Mouse (Mus musculus) midbrain, embryonic 12.5 days (tissue): ENCODE results near the gene Sh3bp2. TPM values are rescaled to one million over a fixed set of nuclear protein-coding genes. Genes with fewer than 3 reads are reported as not detected.
A peak's percentile ranks its signal among the peaks of the same experiment; 100 is the strongest.

Experiments
- ATAC-seq: fragments of 200-750 bp; cut with Nextera tagmentation; 2 replicates; pipeline ENCODE4 v1.8.0; 2017; ENCODE audit warnings: low read depth, moderate TSS enrichment, moderate library complexity; ENCODE audit not compliant: low FRiP score
- H3K27ac ChIP-seq: fragments of 300-500 bp; sonication (generic); replicated peaks from 2 replicates; pipeline ENCODE4 v1.5.1; 2016; ENCODE audit warnings: mild to moderate bottlenecking
- H3K27me3 ChIP-seq: fragments of 300-500 bp; sonication (generic); 2 replicates; pipeline ENCODE4 v1.6.1; 2016; ENCODE audit warnings: mild to moderate bottlenecking
- H3K36me3 ChIP-seq: fragments of 300-500 bp; sonication (generic); 2 replicates; pipeline ENCODE4 v1.6.1; 2016
- H3K4me1 ChIP-seq: fragments of 300-500 bp; sonication (generic); 2 replicates; pipeline ENCODE4 v1.6.1; 2016
- H3K4me2 ChIP-seq: fragments of 300-500 bp; sonication (generic); replicated peaks from 2 replicates; pipeline ENCODE4 v1.6.1; 2016; ENCODE audit warnings: mild to moderate bottlenecking, moderate library complexity
- H3K4me3 ChIP-seq: fragments of 300-500 bp; sonication (generic); 2 replicates; pipeline ENCODE4 v1.5.1; 2016; ENCODE audit warnings: mild to moderate bottlenecking
- H3K9ac ChIP-seq: fragments of 300-500 bp; sonication (generic); replicated peaks from 2 replicates; pipeline ENCODE4 v1.6.1; 2016; ENCODE audit warnings: mild to moderate bottlenecking, moderate library complexity
- H3K9me3 ChIP-seq: fragments of 300-500 bp; sonication (generic); 2 replicates; pipeline ENCODE4 v1.6.1; 2016; ENCODE audit warnings: mild to moderate bottlenecking
- WGBS: fragments of 180-500 bp; shearing (Covaris S2); methylation state at CpG from one replicate; pipeline ENCODE4 v1.1.7; 2016; 5-methylcytosine and 5-hydroxymethylcytosine counted together
- polyA plus RNA-seq: library from polyadenylated mRNA; unstranded; fragments of >200 nt; fragmentation: Nextera tagmentation; extraction: Ambion mirVana; gene quantifications from 2 replicates; pipeline ENCODE4 v1.2.1, GENCODE M21; 2016

Gene Sh3bp2
- polyA plus RNA-seq, 1 experiment from 2014 or later = 13.5 TPM

- Histone ChIP-seq H3K4me2 (peak within 1 kb of the TSS; percentile 97), H3K4me1 (peaks cover 7% of the 10 kb centered on the region; the same call in 1 of the 2 replicates), H3K36me3 (no peaks in the 10 kb centered on the region), H3K9ac (peak within 1 kb of the TSS; percentile 78), H3K27ac (no peak within 1 kb of the TSS), H3K4me3 (peak within 1 kb of the TSS; percentile 66), H3K27me3 (peaks cover 27% of the 10 kb centered on the region), H3K9me3 (no peaks in the 10 kb centered on the region)
- ATAC-seq = peak; percentile 95
- WGBS = under 1% methylated on average over 55 of the region's 64 CpGs
These were observed 12.0 kb upstream of the Sh3bp2 start, which contains the start of gene Tnip2 for GRCm38 (mm10) chr5:34513466-34514217. Gene Tnip2, minus strand, starts transcription at chr5:34513991.

- H3K9me3 ChIP-seq = no peaks in the 10 kb centered on the region
- H3K27me3 ChIP-seq = peaks cover 27% of the 10 kb centered on the region
- peak; percentile 61; the same call in 1 of the 2 replicates for ATAC-seq
- no peaks in the 10 kb centered on the region for H3K36me3 ChIP-seq
- peaks cover 7% of the 10 kb centered on the region; the same call in 1 of the 2 replicates for H3K4me1 ChIP-seq
- no peak overlapping the region for H3K27ac ChIP-seq
- WGBS = 35% methylated on average over 7 of the region's 7 CpGs
- peak overlapping the region; percentile 66 for H3K4me3 ChIP-seq
- no peak overlapping the region for H3K9ac ChIP-seq
- H3K4me2 ChIP-seq = peak overlapping the region; percentile 97
These were observed 11.4 kb upstream of the Sh3bp2 start for GRCm38 (mm10) chr5:34514218-34514566.

GRCm38 (mm10) chr5:34515096-34515495 lies 10.5 kb upstream of the Sh3bp2 start:
- Histone ChIP-seq H3K27ac (no peak overlapping the region), H3K9me3 (no peaks in the 10 kb centered on the region), H3K36me3 (no peaks in the 10 kb centered on the region), H3K4me3 (no peak overlapping the region), H3K9ac (no peak overlapping the region), H3K4me2 (no peak overlapping the region), H3K27me3 (peaks cover 27% of the 10 kb centered on the region), H3K4me1 (peaks cover 7% of the 10 kb centered on the region; the same call in 1 of the 2 replicates)
- no peak for ATAC-seq

GRCm38 (mm10) chr5:34517913-34518312 lies 7.7 kb upstream of the Sh3bp2 start:
- H3K27me3 ChIP-seq = peaks cover 17% of the 10 kb centered on the region
- no peak overlapping the region for H3K27ac ChIP-seq
- peaks cover 7% of the 10 kb centered on the region; the same call in 1 of the 2 replicates for H3K4me1 ChIP-seq
- WGBS = 20% methylated on average over 3 of the region's 3 CpGs
- no peak for ATAC-seq
- no peaks in the 10 kb centered on the region for H3K9me3 ChIP-seq
- H3K9ac ChIP-seq = no peak overlapping the region
- H3K4me3 ChIP-seq = no peak overlapping the region
- no peak overlapping the region for H3K4me2 ChIP-seq
- H3K36me3 ChIP-seq = no peaks in the 10 kb centered on the region

- H3K4me1 ChIP-seq = no peaks in the 10 kb centered on the region
- no peaks in the 10 kb centered on the region for H3K9me3 ChIP-seq
- no peak for ATAC-seq
- peaks cover 8% of the 10 kb centered on the region; the same call in 1 of the 2 replicates for H3K27me3 ChIP-seq
- no peak overlapping the region for H3K27ac ChIP-seq
- H3K9ac ChIP-seq = no peak overlapping the region
- H3K36me3 ChIP-seq = no peaks in the 10 kb centered on the region
- no peak overlapping the region for H3K4me3 ChIP-seq
- H3K4me2 ChIP-seq = no peak overlapping the region
- 82% methylated on average over 9 of the region's 9 CpGs for whole genome bisulfite sequencing
These were observed 6.2 kb upstream of the Sh3bp2 start for GRCm38 (mm10) chr5:34519389-34519910.

- Histone ChIP-seq H3K9ac (no peak overlapping the region), H3K9me3 (no peaks in the 10 kb centered on the region), H3K27ac (no peak overlapping the region), H3K36me3 (no peaks in the 10 kb centered on the region), H3K4me1 (no peaks in the 10 kb centered on the region), H3K27me3 (peaks cover 2% of the 10 kb centered on the region; the same call in 1 of the 2 replicates), H3K4me2 (no peak overlapping the region), H3K4me3 (no peak overlapping the region)
- no peak for ATAC-seq
- 74% methylated on average over 11 of the region's 11 CpGs for WGBS
These were observed 5.0 kb upstream of the Sh3bp2 start for GRCm38 (mm10) chr5:34520458-34521209.

GRCm38 (mm10) chr5:34521337-34521736 lies 4.3 kb upstream of the Sh3bp2 start:
- Histone ChIP-seq H3K4me1 (no peaks in the 10 kb centered on the region), H3K9me3 (no peaks in the 10 kb centered on the region), H3K27ac (no peak overlapping the region), H3K9ac (no peak overlapping the region), H3K36me3 (no peaks in the 10 kb centered on the region), H3K27me3 (peaks cover 9% of the 10 kb centered on the region), H3K4me2 (no peak overlapping the region), H3K4me3 (no peak overlapping the region)
- ATAC-seq = no peak
- WGBS = 84% methylated on average over 3 of the region's 3 CpGs

GRCm38 (mm10) chr5:34523958-34524485 lies 1.6 kb upstream of the Sh3bp2 start:
- no peak for ATAC-seq
- 55% methylated on average over 4 of the region's 4 CpGs for WGBS
- H3K27ac ChIP-seq = no peak overlapping the region
- no peak overlapping the region for H3K9ac ChIP-seq
- H3K9me3 ChIP-seq = no peaks in the 10 kb centered on the region
- no peaks in the 10 kb centered on the region for H3K36me3 ChIP-seq
- no peaks in the 10 kb centered on the region for H3K4me1 ChIP-seq
- no peak overlapping the region for H3K4me2 ChIP-seq
- H3K27me3 ChIP-seq = peaks cover 20% of the 10 kb centered on the region
- H3K4me3 ChIP-seq = no peak overlapping the region

GRCm38 (mm10) chr5:34524511-34524910 lies 1.1 kb upstream of the Sh3bp2 start:
- ATAC-seq = no peak
- no peaks in the 10 kb centered on the region for H3K9me3 ChIP-seq
- H3K9ac ChIP-seq = no peak overlapping the region
- no peak overlapping the region for H3K4me2 ChIP-seq
- H3K36me3 ChIP-seq = no peaks in the 10 kb centered on the region
- H3K4me3 ChIP-seq = no peak overlapping the region
- H3K27me3 ChIP-seq = peaks cover 20% of the 10 kb centered on the region
- no peaks in the 10 kb centered on the region for H3K4me1 ChIP-seq
- H3K27ac ChIP-seq = no peak overlapping the region

- Histone ChIP-seq H3K4me2 (peak overlapping the region; percentile 65; the same call in 1 of the 2 replicates), H3K4me1 (no peaks in the 10 kb centered on the region), H3K27ac (no peak overlapping the region), H3K36me3 (no peaks in the 10 kb centered on the region), H3K9me3 (no peaks in the 10 kb centered on the region), H3K9ac (0 out of 2 replicates have a peak overlapping the region, but pooled peaks have one; percentile 56), H3K27me3 (peaks cover 20% of the 10 kb centered on the region), H3K4me3 (no peak overlapping the region)
- no peak for ATAC-seq
- 35% methylated on average over 5 of the region's 5 CpGs for WGBS
These were observed 788 bp downstream of the Sh3bp2 start for GRCm38 (mm10) chr5:34526477-34526775.

GRCm38 (mm10) chr5:34527352-34527751 lies 1.7 kb downstream of the Sh3bp2 start:
- Histone ChIP-seq H3K9me3 (no peaks in the 10 kb centered on the region), H3K36me3 (no peaks in the 10 kb centered on the region), H3K27me3 (peaks cover 20% of the 10 kb centered on the region), H3K4me3 (no peak overlapping the region), H3K9ac (no peak overlapping the region), H3K4me1 (no peaks in the 10 kb centered on the region), H3K27ac (no peak overlapping the region), H3K4me2 (no peak overlapping the region)
- 94% methylated on average over 2 of the region's 2 CpGs for WGBS
- ATAC-seq = no peak

- Histone ChIP-seq H3K27me3 (peaks cover 20% of the 10 kb centered on the region), H3K27ac (no peak overlapping the region), H3K4me1 (no peaks in the 10 kb centered on the region), H3K9me3 (no peaks in the 10 kb centered on the region), H3K36me3 (no peaks in the 10 kb centered on the region), H3K4me3 (no peak overlapping the region), H3K9ac (no peak overlapping the region), H3K4me2 (no peak overlapping the region)
- WGBS = 84% methylated on average over 5 of the region's 5 CpGs
- no peak for ATAC-seq
These were observed 3.1 kb downstream of the Sh3bp2 start for GRCm38 (mm10) chr5:34528724-34529123.
